In the genomic region with DNA sequence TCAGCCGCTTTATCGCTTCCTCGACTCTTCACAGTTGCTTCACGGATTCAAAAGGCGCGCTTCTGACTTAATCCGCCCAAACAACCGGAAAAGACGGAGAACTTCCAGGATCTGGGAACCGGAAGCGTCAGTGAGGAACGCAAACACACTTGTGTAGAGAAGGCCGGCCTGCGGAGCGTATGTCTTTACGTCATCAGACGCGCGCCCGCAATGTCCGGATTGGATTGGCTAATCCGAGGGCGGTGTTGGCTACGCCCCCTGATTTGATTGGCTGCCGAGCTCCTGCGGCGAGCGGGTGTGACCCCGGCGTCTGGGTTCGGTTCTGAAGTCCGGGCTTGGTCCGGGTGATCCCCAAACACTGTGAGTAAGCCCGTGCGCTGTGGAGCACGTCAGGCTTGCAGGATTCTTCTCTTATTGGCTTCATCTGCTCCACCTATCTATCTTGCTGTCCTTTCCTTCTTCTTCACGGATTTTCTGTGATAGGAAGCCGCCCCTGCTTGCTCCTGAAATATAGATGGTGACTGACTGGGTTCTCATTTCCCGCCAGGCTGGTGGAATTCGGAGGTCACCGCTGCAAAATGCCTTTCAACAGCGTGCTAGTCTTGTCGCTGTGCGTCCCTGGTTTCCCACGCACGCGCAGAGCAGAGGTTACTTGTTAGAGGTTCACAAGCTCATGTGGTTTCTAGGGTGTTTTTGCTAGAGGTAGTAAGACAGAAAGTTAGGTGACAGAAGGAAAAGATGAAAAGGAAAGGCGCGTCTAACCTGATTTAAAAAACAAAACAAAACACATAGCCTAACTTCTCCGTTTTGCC, we compare ENCODE assay signal across 8 mouse cellular contexts. TPM values are rescaled to one million over a fixed set of nuclear protein-coding genes. Genes with fewer than 3 reads are reported as not detected.
DNase-seq lines count a peak whose midpoint lies in the region; ATAC-seq lines count a peak whose summit lies in the region.

A gene (plus strand): TSS at position 266 of the 812 bp plus-strand sequence.
A gene (minus strand): TSS at position 628 of the 812 bp plus-strand sequence.

- peak within 1 kb of the TSS; percentile 96 for H3K27ac ChIP-seq in lung, embryonic 16.5 days (ENCODE audit: low read length)

- H3K9me3 ChIP-seq in lung, embryonic 16.5 days (ENCODE audit: control insufficient read depth, low read length): no peaks in the 10 kb centered on the region

- H3K36me3 ChIP-seq in lung, embryonic 16.5 days (ENCODE audit: control insufficient read depth, insufficient read depth, low read length): peaks cover 4% of the 10 kb centered on the region

- H3K4me3 ChIP-seq in lung, embryonic 16.5 days (ENCODE audit: low read length): peak within 1 kb of the TSS; percentile 82

- under 1% methylated on average over 50 of the region's 50 CpGs for WGBS in lung, embryonic 16.5 days

- H3K27me3 ChIP-seq in lung, embryonic 16.5 days (ENCODE audit: control insufficient read depth, insufficient read depth, low read depth, low read length): no peaks in the 10 kb centered on the region

- H3K4me2 ChIP-seq in lung, embryonic 16.5 days (ENCODE audit: low read depth, low read length): peak within 1 kb of the TSS; percentile 73

- ATAC-seq in hematopoietic stem cell, adult 5-6 weeks (replicated peaks in 1 of 2; ENCODE audit: insufficient read depth in 1 of 2, low FRiP score in 2 of 2, low TSS enrichment in 1 of 2, low read depth in 1 of 2, poor library complexity in 2 of 2, severe bottlenecking in 2 of 2): peak; percentile 97 to 98
- peak; percentile 100 for ATAC-seq in lung, embryonic 16.5 days (ENCODE audit: low read depth)

- DNase-seq in MEL-GATA-1-ER (ENCODE audit: extremely low read depth, low read depth): peak; percentile 92
- DNase-seq in cerebellum, adult 8-10 months: peak; percentile 99
- DNase-seq in forelimb bud, embryonic 11.5 days (ENCODE audit: low read depth, low spot score): peak; percentile 96
- peak; percentile 97 for DNase-seq in layer of hippocampus, adult 9-10 months (ENCODE audit: low spot score)
- DNase-seq in ovary, postnatal 10 days (ENCODE audit: low spot score): peak; percentile 94
- DNase-seq in thymus, postnatal 10 days (ENCODE audit: low spot score in 2 of 2): peak; percentile 92

- H3K9ac ChIP-seq in lung, embryonic 16.5 days (ENCODE audit: low read length): peak within 1 kb of the TSS; percentile 79

- 0 out of 2 replicates have a peak, but pooled peaks cover 2% of the 10 kb centered on the region for H3K4me1 ChIP-seq in lung, embryonic 16.5 days (replicated peaks; ENCODE audit: control insufficient read depth, insufficient read depth, low read length)

RNA-seq across cellular contexts. Expression of the first gene that starts in this region (rescaled TPM):
- 30.7 and 32.0 TPM in 2 replicates for total RNA-seq in hematopoietic stem cell, adult 5-6 weeks (2017)
- polyA plus RNA-seq in lung, embryonic 16.5 days (2015; fragmentation: Nextera tagmentation; extraction: Ambion mirVana): 40.1 and 40.6 TPM in 2 replicates

RNA-seq across cellular contexts. Expression of the second gene that starts in this region (rescaled TPM):
- total RNA-seq in hematopoietic stem cell, adult 5-6 weeks (2017): 45.8 and 49.4 TPM in 2 replicates
- 29.9 and 33.1 TPM in 2 replicates for polyA plus RNA-seq in lung, embryonic 16.5 days (2015; fragmentation: Nextera tagmentation; extraction: Ambion mirVana)

Comparison
In these comparisons a context has a peak if more than half of its experiments do, and no peak if none do; other contexts are left out.
1. Peak in every context shown above with its lines: DNase-seq, ATAC-seq, H3K4me3 ChIP-seq and H3K27ac ChIP-seq.